In the genomic region with DNA sequence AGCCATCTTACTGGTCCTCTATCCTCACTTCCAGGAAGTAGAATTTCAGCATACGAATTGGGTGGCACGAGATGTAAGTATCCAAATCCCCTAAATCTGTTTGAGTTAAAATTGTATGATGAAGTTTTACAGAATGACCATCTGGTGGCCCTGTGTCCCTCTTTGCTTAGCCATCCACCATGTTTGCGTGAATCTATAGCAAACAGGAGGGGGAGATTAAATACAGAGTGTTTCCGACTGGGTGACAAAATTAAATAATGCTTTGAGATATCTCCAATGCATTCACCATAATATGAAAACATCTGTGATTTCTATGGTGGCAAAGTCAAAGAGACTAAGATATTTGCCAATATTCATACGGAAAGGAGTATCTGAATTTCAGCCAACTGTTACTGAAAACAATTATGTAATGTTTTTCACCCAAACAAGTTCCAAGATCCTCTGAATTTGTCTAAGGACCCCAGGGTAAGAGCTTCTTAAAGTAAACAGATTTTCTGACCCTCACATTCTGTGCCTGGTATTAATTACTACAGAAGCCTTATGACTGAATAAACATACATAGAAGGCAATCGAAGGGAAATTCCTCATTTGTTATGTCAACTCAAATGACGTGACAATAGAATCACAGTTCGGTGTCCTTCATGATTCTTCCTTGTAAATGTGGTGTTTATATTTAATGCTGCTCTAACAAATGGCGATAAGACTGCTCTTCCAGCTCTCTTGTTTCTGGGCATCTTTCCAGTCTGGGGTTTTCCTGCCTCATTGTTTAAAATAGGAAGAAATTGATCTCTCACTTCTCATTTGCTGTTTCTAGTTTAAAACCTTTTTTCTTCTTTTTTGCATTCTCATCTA, we compare ENCODE assay signal across 17 mouse cellular contexts. TPM values are rescaled to one million over a fixed set of nuclear protein-coding genes. Genes with fewer than 3 reads are reported as not detected.
DNase-seq lines count a peak whose midpoint lies in the region; ATAC-seq and TF ChIP-seq lines count a peak whose summit lies in the region.
"Had no signal": no experiment of that assay in that cellular context is flagged by ENCODE, and none has a peak within 500 bp of the region (broad histone marks: within the 10 kb centered on the region; RNA-seq: fewer than 3 reads in every experiment).

No protein-coding gene starts in this region.

- no peak overlapping the region for H3K27ac ChIP-seq in forebrain, embryonic 15.5 days (replicated peaks)
- no peak overlapping the region for H3K27ac ChIP-seq in forebrain, embryonic 11.5 days (ENCODE audit: low read depth, low read length)
- no peak overlapping the region for H3K27ac ChIP-seq in kidney, postnatal 0 days
- H3K27ac ChIP-seq in kidney, embryonic 14.5 days (ENCODE audit: low read depth, low read length), result no peak overlapping the region
- H3K27ac ChIP-seq: hindbrain, embryonic 13.5 days; liver, embryonic 15.5 days; neural tube, embryonic 13.5 days had no signal

- no peak for TF ChIP-seq CTCF in kidney, postnatal 0 days (IDR thresholded peaks at IDR 0.05; ENCODE audit: low read depth)

- peaks cover 9% of the 10 kb centered on the region; the same call in 1 of the 2 replicates for H3K4me1 ChIP-seq in forebrain, embryonic 15.5 days
- H3K4me1 ChIP-seq in forebrain, embryonic 11.5 days (replicated peaks; ENCODE audit: control insufficient read depth, insufficient read depth, low read length), result no peaks in the 10 kb centered on the region
- no peaks in the 10 kb centered on the region for H3K4me1 ChIP-seq in kidney, postnatal 0 days (replicated peaks; ENCODE audit: insufficient read depth, low read length)
- 0 out of 2 replicates have a peak, but pooled peaks cover 4% of the 10 kb centered on the region for H3K4me1 ChIP-seq in kidney, embryonic 14.5 days (ENCODE audit: control insufficient read depth, insufficient read depth, low read length)
- H3K4me1 ChIP-seq: hindbrain, embryonic 13.5 days; liver, embryonic 15.5 days; neural tube, embryonic 13.5 days had no signal

- H3K9me3 ChIP-seq in forebrain, embryonic 15.5 days, result no peaks in the 10 kb centered on the region
- H3K9me3 ChIP-seq in forebrain, embryonic 11.5 days (ENCODE audit: control insufficient read depth, low read length), result no peaks in the 10 kb centered on the region
- no peaks in the 10 kb centered on the region for H3K9me3 ChIP-seq in kidney, postnatal 0 days (replicated peaks; ENCODE audit: low read length)
- no peaks in the 10 kb centered on the region for H3K9me3 ChIP-seq in kidney, embryonic 14.5 days (ENCODE audit: control insufficient read depth, low read length)
- H3K9me3 ChIP-seq: hindbrain, embryonic 13.5 days; liver, embryonic 15.5 days; neural tube, embryonic 13.5 days had no signal

- WGBS in forebrain, embryonic 15.5 days, result 63% methylated on average over 9 of the region's 9 CpGs
- WGBS in forebrain, embryonic 11.5 days, result 81% methylated on average over 9 of the region's 9 CpGs
- 62% methylated on average over 9 of the region's 9 CpGs for WGBS in kidney, postnatal 0 days
- 71% methylated on average over 9 of the region's 9 CpGs for WGBS in kidney, embryonic 14.5 days

- H3K36me3 ChIP-seq in forebrain, embryonic 15.5 days, result no peaks in the 10 kb centered on the region
- no peaks in the 10 kb centered on the region for H3K36me3 ChIP-seq in forebrain, embryonic 11.5 days (ENCODE audit: control insufficient read depth, insufficient read depth, low read length)
- no peaks in the 10 kb centered on the region for H3K36me3 ChIP-seq in kidney, postnatal 0 days (ENCODE audit: insufficient read depth, low read length)
- H3K36me3 ChIP-seq in kidney, embryonic 14.5 days (ENCODE audit: control insufficient read depth, insufficient read depth, low read length), result no peaks in the 10 kb centered on the region
- H3K36me3 ChIP-seq: hindbrain, embryonic 13.5 days; liver, embryonic 15.5 days; neural tube, embryonic 13.5 days had no signal

- no peak overlapping the region for H3K4me2 ChIP-seq in forebrain, embryonic 15.5 days (replicated peaks)
- H3K4me2 ChIP-seq in forebrain, embryonic 11.5 days (ENCODE audit: low read depth, low read length, severe bottlenecking), result no peak overlapping the region
- H3K4me2 ChIP-seq in kidney, postnatal 0 days (ENCODE audit: low read length), result no peak overlapping the region
- no peak overlapping the region for H3K4me2 ChIP-seq in kidney, embryonic 14.5 days (replicated peaks; ENCODE audit: low read depth, low read length)
- H3K4me2 ChIP-seq: hindbrain, embryonic 13.5 days; liver, embryonic 15.5 days; neural tube, embryonic 13.5 days had no signal

- H3K9ac ChIP-seq in forebrain, embryonic 15.5 days (replicated peaks), result no peak overlapping the region
- H3K9ac ChIP-seq in forebrain, embryonic 11.5 days (ENCODE audit: low read length), result no peak overlapping the region
- no peak overlapping the region for H3K9ac ChIP-seq in kidney, postnatal 0 days (ENCODE audit: low read depth, low read length)
- H3K9ac ChIP-seq in kidney, embryonic 14.5 days (ENCODE audit: low read depth, low read length), result no peak overlapping the region
- H3K9ac ChIP-seq: hindbrain, embryonic 13.5 days; liver, embryonic 15.5 days; neural tube, embryonic 13.5 days had no signal

- ATAC-seq in forebrain, embryonic 15.5 days (replicated peaks), result peak; percentile 41; the same call in 1 of the 2 replicates
- no peak for ATAC-seq in forebrain, embryonic 11.5 days (replicated peaks; ENCODE audit: low FRiP score)
- no peak for ATAC-seq in kidney, postnatal 0 days (replicated peaks; ENCODE audit: low FRiP score, low read depth)
- no peak for ATAC-seq in kidney, embryonic 14.5 days (ENCODE audit: low FRiP score, low TSS enrichment)
- ATAC-seq in monocyte, adult 5-6 weeks (replicated peaks; ENCODE audit: insufficient number of reproducible peaks, low FRiP score, low TSS enrichment, poor library complexity, severe bottlenecking), result no peak

- H3K4me3 ChIP-seq in forebrain, embryonic 15.5 days, result no peak overlapping the region
- H3K4me3 ChIP-seq in forebrain, embryonic 11.5 days (ENCODE audit: low read depth, low read length), result no peak overlapping the region
- H3K4me3 ChIP-seq in kidney, postnatal 0 days (replicated peaks; ENCODE audit: low read depth, low read length), result no peak overlapping the region
- H3K4me3 ChIP-seq in kidney, embryonic 14.5 days (ENCODE audit: low read length), result no peak overlapping the region
- H3K4me3 ChIP-seq: hindbrain, embryonic 13.5 days; liver, embryonic 15.5 days; neural tube, embryonic 13.5 days had no signal

- H3K27me3 ChIP-seq in forebrain, embryonic 15.5 days, result no peaks in the 10 kb centered on the region
- H3K27me3 ChIP-seq in forebrain, embryonic 11.5 days (ENCODE audit: control insufficient read depth, insufficient read depth, low read length), result no peaks in the 10 kb centered on the region
- no peaks in the 10 kb centered on the region for H3K27me3 ChIP-seq in kidney, postnatal 0 days (ENCODE audit: insufficient read depth, low read length)
- no peaks in the 10 kb centered on the region for H3K27me3 ChIP-seq in kidney, embryonic 14.5 days (ENCODE audit: control insufficient read depth, insufficient read depth, low read length)
- H3K27me3 ChIP-seq: hindbrain, embryonic 13.5 days; liver, embryonic 15.5 days; neural tube, embryonic 13.5 days had no signal

- no peak for DNase-seq in forebrain, embryonic 11.5 days (ENCODE audit: low spot score)
- peak; percentile 30 for DNase-seq in kidney, postnatal 0 days (ENCODE audit: low spot score)
- peak; percentile 48 for DNase-seq in Muller cell, postnatal 12 days (ENCODE audit: inconsistent ontology term)
- peak; percentile 4 for DNase-seq in brain, embryonic 18.5 days (ENCODE audit: low read depth, low spot score)
- DNase-seq in adrenal gland, postnatal 10 days, result no peak
- DNase-seq: adrenal gland, postnatal 36 days; cerebellum, adult 11 months; kidney, adult 11 months; kidney, postnatal 25 days; right cerebral cortex, postnatal 4 days; thymus, adult 2 months had no signal

RNA-seq across cellular contexts. Expression of gene Ndfip2, which starts 38.6 kb away (rescaled TPM):
- polyA plus RNA-seq in forebrain, embryonic 15.5 days (2015; fragmentation: Nextera tagmentation; extraction: Ambion mirVana), result 76.0 and 83.9 TPM in 2 replicates
- polyA plus RNA-seq in forebrain, embryonic 11.5 days (2014; fragmentation: Nextera tagmentation; extraction: Ambion mirVana), result 57.1 and 57.2 TPM in 2 replicates
- 96.7 and 99.0 TPM in 2 replicates for polyA plus RNA-seq in kidney, postnatal 0 days (2015; fragmentation: Nextera tagmentation; extraction: Ambion mirVana)
- polyA plus RNA-seq in kidney, embryonic 14.5 days (2014; fragmentation: Nextera tagmentation; extraction: Ambion mirVana), result 56.7 and 67.3 TPM in 2 replicates
- 46.9 to 55.7 TPM (median 54.0 TPM) in 3 replicates for total RNA-seq in monocyte, adult 5-6 weeks (2017)
- total RNA-seq in adrenal gland, postnatal 10 days (2021), result 10 to 100 TPM; 32.8 to 34.3 TPM

RNA-seq across cellular contexts. Expression of gene Rbm26, which starts 42.6 kb away (rescaled TPM):
- polyA plus RNA-seq in forebrain, embryonic 15.5 days (2015; fragmentation: Nextera tagmentation; extraction: Ambion mirVana), result 33.9 and 37.5 TPM in 2 replicates
- polyA plus RNA-seq in forebrain, embryonic 11.5 days (2014; fragmentation: Nextera tagmentation; extraction: Ambion mirVana), result 43.8 and 48.7 TPM in 2 replicates
- polyA plus RNA-seq in kidney, postnatal 0 days (2015; fragmentation: Nextera tagmentation; extraction: Ambion mirVana), result 33.0 and 33.1 TPM in 2 replicates
- 50.1 and 51.7 TPM in 2 replicates for polyA plus RNA-seq in kidney, embryonic 14.5 days (2014; fragmentation: Nextera tagmentation; extraction: Ambion mirVana)
- 50.2 to 86.3 TPM (median 51.0 TPM) in 3 replicates for total RNA-seq in monocyte, adult 5-6 weeks (2017)
- total RNA-seq in adrenal gland, postnatal 10 days (2021), result 10 to 100 TPM; 35.4 to 48.2 TPM

Comparison
In these comparisons a context has a peak if more than half of its experiments do, and no peak if none do; other contexts are left out.
1. DNase-seq: peak in kidney, postnatal 0 days (single experiment), Muller cell, postnatal 12 days (single experiment) and brain, embryonic 18.5 days (single experiment); none in forebrain, embryonic 11.5 days (single experiment) and adrenal gland, postnatal 10 days (single experiment).